Mouse (Mus musculus) liver, embryonic 14.5 days (tissue): ENCODE measurements around the gene Baz1b.

Source experiments
- CTCF ChIP-seq: IDR thresholded peaks from 2 replicates; pipeline ENCODE4 v1.5.1; 2016; ENCODE audit warnings: antibody characterized with exemption, low read depth, control low read depth
- EP300 ChIP-seq: IDR thresholded peaks from 2 replicates; pipeline ENCODE4 v1.6.1; 2016; ENCODE audit warnings: antibody characterized with exemption, low read depth

DNA sequence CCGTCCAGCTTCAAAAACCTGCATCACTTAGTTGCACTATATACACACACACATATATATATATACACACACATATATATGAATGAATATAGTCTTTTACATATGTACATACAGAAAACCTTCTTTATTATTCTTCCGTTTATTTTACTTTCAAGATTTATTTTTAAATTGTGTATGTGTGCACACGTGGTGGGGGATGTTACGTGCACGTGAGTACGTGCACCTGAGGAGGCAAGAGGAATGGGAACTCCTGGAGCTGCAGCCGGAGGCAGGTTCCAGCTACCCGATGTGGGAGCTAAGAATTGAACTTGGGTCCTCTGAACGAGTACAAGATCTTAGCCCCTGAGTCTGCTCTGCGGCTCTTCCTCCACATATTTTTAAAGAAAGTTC lies 838 bp upstream of the Baz1b start:
- TF ChIP-seq CTCF (no peak), EP300 (no peak)
